Mouse (Mus musculus): ENCODE data around the gene D1Pas1. TPM values are rescaled to one million over a fixed set of nuclear protein-coding genes. Genes with fewer than 3 reads are reported as not detected.

The D1Pas1 gene
- polyA plus RNA-seq, 1 experiment from 2014 or later = 0.06 TPM

DNA sequence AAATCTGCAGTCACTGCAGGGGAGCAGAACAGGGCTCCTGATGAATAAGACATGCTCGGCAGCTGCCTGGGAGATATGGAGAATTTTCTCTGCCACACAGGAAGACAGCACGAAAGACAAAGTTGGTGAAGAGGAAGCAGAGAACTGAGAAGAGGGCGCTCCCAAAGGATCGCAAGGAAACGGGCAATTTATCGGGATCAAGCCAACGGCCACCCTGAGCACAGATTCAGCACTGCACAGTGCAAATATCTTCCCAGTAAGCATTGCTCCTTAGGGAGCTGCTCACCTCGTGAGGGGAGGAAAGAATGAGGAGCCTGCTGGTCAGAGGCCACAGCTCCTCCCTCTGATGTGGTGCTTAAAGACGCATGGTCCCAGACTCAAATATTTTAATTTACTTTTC is 13.3 kb downstream of the D1Pas1 start:
- H3K27me3 ChIP-seq (replicated peaks; ENCODE audit: control insufficient read depth, insufficient read depth, low read length) = no peaks in the 10 kb centered on the region
- H3K27ac ChIP-seq (ENCODE audit: low read length) = no peak overlapping the region
- H3K4me1 ChIP-seq (ENCODE audit: control insufficient read depth, insufficient read depth, low read length) = no peaks in the 10 kb centered on the region
- 59% methylated on average over 9 of the region's 9 CpGs for WGBS
- no peaks in the 10 kb centered on the region for H3K9me3 ChIP-seq (ENCODE audit: control insufficient read depth, low read length)
- H3K4me3 ChIP-seq (ENCODE audit: low read length) = no peak overlapping the region
- H3K9ac ChIP-seq (ENCODE audit: low read depth, low read length) = no peak overlapping the region
- H3K36me3 ChIP-seq (ENCODE audit: control insufficient read depth, insufficient read depth, low read length) = no peaks in the 10 kb centered on the region
- ATAC-seq = no peak
- no peak overlapping the region for H3K4me2 ChIP-seq (ENCODE audit: low read depth, low read length)

DNA sequence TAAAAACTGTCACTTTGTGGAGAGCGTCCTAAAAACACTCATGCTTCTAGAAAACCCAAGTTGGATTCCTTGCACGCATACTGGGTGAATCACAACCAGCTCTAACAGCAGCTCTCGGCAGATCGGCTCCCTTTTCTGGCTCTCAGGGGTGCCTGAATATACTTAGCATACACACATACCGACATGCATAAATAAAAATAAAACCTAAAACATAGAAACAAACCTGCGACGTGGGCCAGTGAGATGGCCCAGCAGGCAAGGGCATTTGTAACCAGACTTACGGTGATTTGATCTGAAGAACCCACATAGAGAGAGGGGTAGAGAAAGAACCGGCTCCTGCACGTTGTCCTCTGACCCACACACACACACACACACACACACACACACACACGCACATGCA is 17.9 kb downstream of the D1Pas1 start:
- Histone ChIP-seq H3K36me3 (ENCODE audit: control insufficient read depth, insufficient read depth, low read length) (no peaks in the 10 kb centered on the region), H3K4me1 (ENCODE audit: control insufficient read depth, insufficient read depth, low read length) (no peaks in the 10 kb centered on the region), H3K9ac (ENCODE audit: low read depth, low read length) (no peak overlapping the region), H3K9me3 (ENCODE audit: control insufficient read depth, low read length) (no peaks in the 10 kb centered on the region), H3K4me2 (ENCODE audit: low read depth, low read length) (no peak overlapping the region), H3K27ac (ENCODE audit: low read length) (no peak overlapping the region), H3K27me3 (replicated peaks; ENCODE audit: control insufficient read depth, insufficient read depth, low read length) (no peaks in the 10 kb centered on the region), H3K4me3 (ENCODE audit: low read length) (no peak overlapping the region)
- no peak for ATAC-seq
- 93% methylated on average over 11 of the region's 11 CpGs for whole genome bisulfite sequencing

DNA sequence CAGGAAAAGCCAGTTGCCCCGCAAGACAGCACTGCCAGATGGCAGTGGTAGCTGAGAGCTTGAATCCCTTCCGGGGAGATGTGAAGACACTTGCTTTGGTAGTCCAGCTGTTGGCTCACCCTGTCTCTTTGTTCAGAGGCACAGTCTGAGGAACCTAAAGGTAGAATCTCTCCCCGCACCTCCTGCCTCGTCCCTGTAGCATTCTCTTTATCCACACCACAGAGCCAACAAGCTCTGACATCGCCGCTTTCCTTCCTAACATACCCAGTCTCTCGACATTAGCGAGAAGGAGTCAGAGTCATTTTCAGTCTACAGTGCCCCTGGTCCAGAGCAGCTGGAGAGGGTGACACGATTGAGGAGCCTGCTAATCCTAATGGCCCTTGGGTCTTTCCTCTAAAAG is 18.9 kb downstream of the D1Pas1 start:
- Histone ChIP-seq H3K27ac (ENCODE audit: low read length) (no peak overlapping the region), H3K4me1 (ENCODE audit: control insufficient read depth, insufficient read depth, low read length) (no peaks in the 10 kb centered on the region), H3K27me3 (replicated peaks; ENCODE audit: control insufficient read depth, insufficient read depth, low read length) (no peaks in the 10 kb centered on the region), H3K9ac (ENCODE audit: low read depth, low read length) (no peak overlapping the region), H3K4me3 (ENCODE audit: low read length) (no peak overlapping the region), H3K9me3 (ENCODE audit: control insufficient read depth, low read length) (no peaks in the 10 kb centered on the region), H3K4me2 (ENCODE audit: low read depth, low read length) (no peak overlapping the region), H3K36me3 (ENCODE audit: control insufficient read depth, insufficient read depth, low read length) (no peaks in the 10 kb centered on the region)
- WGBS = 78% methylated on average over 9 of the region's 9 CpGs
- no peak for ATAC-seq

DNA sequence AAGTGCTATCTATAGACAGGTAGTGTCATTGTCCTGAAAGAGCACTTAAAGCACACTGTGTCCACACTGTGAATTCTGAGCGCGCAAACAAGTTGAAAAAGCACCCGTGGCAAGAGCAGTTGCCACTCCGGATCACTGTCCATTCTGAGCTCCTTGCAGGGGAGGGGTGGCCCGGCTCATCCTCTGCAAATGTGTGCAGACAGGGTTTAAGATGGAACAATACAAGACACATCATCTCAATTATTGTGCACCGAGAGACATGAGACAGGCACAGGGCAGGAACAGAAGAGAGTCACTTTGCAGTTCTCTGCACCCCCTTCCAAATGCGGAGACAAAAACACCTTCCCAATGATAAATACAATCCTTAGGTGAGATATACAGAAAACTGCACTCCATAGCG is 19.3 kb downstream of the D1Pas1 start:
- Histone ChIP-seq H3K36me3 (ENCODE audit: control insufficient read depth, insufficient read depth, low read length) (no peaks in the 10 kb centered on the region), H3K27me3 (replicated peaks; ENCODE audit: control insufficient read depth, insufficient read depth, low read length) (no peaks in the 10 kb centered on the region), H3K9ac (ENCODE audit: low read depth, low read length) (no peak overlapping the region), H3K4me3 (ENCODE audit: low read length) (no peak overlapping the region), H3K27ac (ENCODE audit: low read length) (no peak overlapping the region), H3K4me1 (ENCODE audit: control insufficient read depth, insufficient read depth, low read length) (no peaks in the 10 kb centered on the region), H3K9me3 (ENCODE audit: control insufficient read depth, low read length) (no peaks in the 10 kb centered on the region), H3K4me2 (ENCODE audit: low read depth, low read length) (no peak overlapping the region)
- WGBS = 79% methylated on average over 8 of the region's 8 CpGs
- ATAC-seq = no peak

DNA sequence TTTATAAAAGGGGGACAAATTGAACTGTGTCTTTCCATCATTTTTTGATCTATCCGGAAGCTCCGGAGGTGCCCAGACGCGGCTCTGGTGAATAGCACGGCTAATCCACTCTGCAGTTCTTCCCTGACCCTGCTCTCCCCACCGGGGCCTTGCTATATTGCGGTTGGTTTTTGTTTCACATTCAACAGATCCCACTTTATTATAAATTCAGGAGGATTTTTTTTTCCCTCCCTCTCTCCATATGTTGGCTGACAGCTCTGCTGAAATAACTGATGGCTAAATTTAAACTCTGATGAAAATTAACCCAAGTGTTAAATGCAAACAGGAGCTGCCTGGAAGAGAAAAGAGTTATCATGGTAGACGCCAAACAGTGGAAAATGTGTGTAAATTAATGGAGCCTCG is 21.1 kb downstream of the D1Pas1 start:
- Histone ChIP-seq H3K27me3 (replicated peaks; ENCODE audit: control insufficient read depth, insufficient read depth, low read length) (no peaks in the 10 kb centered on the region), H3K9ac (ENCODE audit: low read depth, low read length) (no peak overlapping the region), H3K4me1 (ENCODE audit: control insufficient read depth, insufficient read depth, low read length) (no peaks in the 10 kb centered on the region), H3K9me3 (ENCODE audit: control insufficient read depth, low read length) (no peaks in the 10 kb centered on the region), H3K36me3 (ENCODE audit: control insufficient read depth, insufficient read depth, low read length) (no peaks in the 10 kb centered on the region), H3K4me2 (ENCODE audit: low read depth, low read length) (no peak overlapping the region), H3K27ac (ENCODE audit: low read length) (no peak overlapping the region), H3K4me3 (ENCODE audit: low read length) (no peak overlapping the region)
- WGBS = 74% methylated on average over 9 of the region's 9 CpGs
- no peak for ATAC-seq

DNA sequence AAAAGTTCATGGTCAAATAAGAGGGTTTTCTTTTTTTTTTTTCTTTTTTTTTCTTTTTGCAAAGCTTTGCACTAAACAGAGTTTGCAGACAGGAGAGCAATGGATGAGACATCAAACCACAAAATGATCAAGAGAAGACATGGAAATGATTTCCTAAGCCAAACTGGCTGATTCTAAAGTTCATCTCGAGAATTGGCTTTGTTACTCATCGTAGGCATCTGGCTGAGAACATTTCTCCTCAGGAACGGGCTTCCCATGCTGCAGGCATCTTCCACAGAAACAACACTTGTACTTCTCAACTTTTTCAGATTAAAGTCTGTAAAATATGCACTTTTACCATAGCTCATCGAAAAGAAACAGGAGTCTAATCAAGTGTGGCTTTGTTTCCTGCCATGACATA is 21.6 kb downstream of the D1Pas1 start:
- Histone ChIP-seq H3K9ac (ENCODE audit: low read depth, low read length) (no peak overlapping the region), H3K27ac (ENCODE audit: low read length) (no peak overlapping the region), H3K36me3 (ENCODE audit: control insufficient read depth, insufficient read depth, low read length) (no peaks in the 10 kb centered on the region), H3K27me3 (replicated peaks; ENCODE audit: control insufficient read depth, insufficient read depth, low read length) (no peaks in the 10 kb centered on the region), H3K4me1 (ENCODE audit: control insufficient read depth, insufficient read depth, low read length) (no peaks in the 10 kb centered on the region), H3K9me3 (ENCODE audit: control insufficient read depth, low read length) (no peaks in the 10 kb centered on the region), H3K4me3 (ENCODE audit: low read length) (no peak overlapping the region), H3K4me2 (ENCODE audit: low read depth, low read length) (no peak overlapping the region)
- 87% methylated on average over 4 of the region's 4 CpGs for WGBS
- no peak for ATAC-seq

DNA sequence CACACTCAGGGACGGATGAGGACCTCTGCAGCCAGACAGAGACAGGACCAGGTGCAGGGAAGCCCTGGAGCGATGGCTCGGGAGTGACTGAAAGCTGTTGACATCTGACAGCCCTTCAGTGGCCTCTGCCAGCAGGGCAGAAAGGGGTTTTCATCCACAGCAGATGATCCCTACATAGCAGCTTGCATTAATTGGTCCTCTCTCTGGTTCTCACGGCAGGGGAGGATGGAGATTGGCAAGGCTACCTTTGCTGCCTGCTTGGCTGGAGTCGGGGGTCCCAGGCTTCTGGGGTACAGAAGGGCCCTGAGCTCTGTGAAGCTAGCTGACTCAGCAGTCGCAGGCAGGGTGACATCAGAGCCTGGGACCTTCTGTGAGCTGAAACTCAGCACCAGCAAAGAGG is 24.3 kb downstream of the D1Pas1 start:
- ATAC-seq = no peak
- no peak overlapping the region for H3K27ac ChIP-seq (ENCODE audit: low read length)
- WGBS = 75% methylated on average over 6 of the region's 6 CpGs

DNA sequence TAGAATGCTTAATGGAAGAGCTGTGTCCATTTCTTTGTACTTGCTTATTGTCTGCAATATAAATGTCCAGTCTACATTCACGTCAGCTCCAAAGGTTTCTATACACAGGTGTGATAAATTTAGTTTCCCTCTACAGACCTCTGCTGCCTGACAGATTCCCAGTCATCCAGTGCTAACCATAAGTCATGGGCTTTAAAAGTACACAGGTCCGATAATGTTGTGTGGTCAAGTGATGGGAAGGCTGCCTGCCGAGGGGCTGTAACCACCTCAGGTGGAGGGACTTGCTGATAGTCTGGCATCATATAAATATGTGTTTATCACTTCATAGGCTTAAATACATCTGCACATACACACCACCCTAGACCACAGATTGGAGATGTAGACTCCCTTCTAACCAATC is 24.9 kb downstream of the D1Pas1 start:
- Histone ChIP-seq H3K27ac (ENCODE audit: low read length) (no peak overlapping the region), H3K4me2 (ENCODE audit: low read depth, low read length) (no peak overlapping the region), H3K36me3 (ENCODE audit: control insufficient read depth, insufficient read depth, low read length) (no peaks in the 10 kb centered on the region), H3K9ac (ENCODE audit: low read depth, low read length) (no peak overlapping the region), H3K4me3 (ENCODE audit: low read length) (no peak overlapping the region), H3K9me3 (ENCODE audit: control insufficient read depth, low read length) (no peaks in the 10 kb centered on the region), H3K4me1 (ENCODE audit: control insufficient read depth, insufficient read depth, low read length) (no peaks in the 10 kb centered on the region), H3K27me3 (replicated peaks; ENCODE audit: control insufficient read depth, insufficient read depth, low read length) (no peaks in the 10 kb centered on the region)
- WGBS = 93% methylated on average over 3 of the region's 3 CpGs
- no peak for ATAC-seq

More for the DNA sequence above, 24.3 kb downstream of the D1Pas1 start:
- Histone ChIP-seq H3K4me3 (ENCODE audit: low read length) (no peak overlapping the region), H3K9me3 (ENCODE audit: control insufficient read depth, low read length) (no peaks in the 10 kb centered on the region), H3K4me1 (ENCODE audit: control insufficient read depth, insufficient read depth, low read length) (no peaks in the 10 kb centered on the region), H3K36me3 (ENCODE audit: control insufficient read depth, insufficient read depth, low read length) (no peaks in the 10 kb centered on the region), H3K9ac (ENCODE audit: low read depth, low read length) (no peak overlapping the region), H3K27me3 (replicated peaks; ENCODE audit: control insufficient read depth, insufficient read depth, low read length) (no peaks in the 10 kb centered on the region), H3K4me2 (ENCODE audit: low read depth, low read length) (no peak overlapping the region)

DNA sequence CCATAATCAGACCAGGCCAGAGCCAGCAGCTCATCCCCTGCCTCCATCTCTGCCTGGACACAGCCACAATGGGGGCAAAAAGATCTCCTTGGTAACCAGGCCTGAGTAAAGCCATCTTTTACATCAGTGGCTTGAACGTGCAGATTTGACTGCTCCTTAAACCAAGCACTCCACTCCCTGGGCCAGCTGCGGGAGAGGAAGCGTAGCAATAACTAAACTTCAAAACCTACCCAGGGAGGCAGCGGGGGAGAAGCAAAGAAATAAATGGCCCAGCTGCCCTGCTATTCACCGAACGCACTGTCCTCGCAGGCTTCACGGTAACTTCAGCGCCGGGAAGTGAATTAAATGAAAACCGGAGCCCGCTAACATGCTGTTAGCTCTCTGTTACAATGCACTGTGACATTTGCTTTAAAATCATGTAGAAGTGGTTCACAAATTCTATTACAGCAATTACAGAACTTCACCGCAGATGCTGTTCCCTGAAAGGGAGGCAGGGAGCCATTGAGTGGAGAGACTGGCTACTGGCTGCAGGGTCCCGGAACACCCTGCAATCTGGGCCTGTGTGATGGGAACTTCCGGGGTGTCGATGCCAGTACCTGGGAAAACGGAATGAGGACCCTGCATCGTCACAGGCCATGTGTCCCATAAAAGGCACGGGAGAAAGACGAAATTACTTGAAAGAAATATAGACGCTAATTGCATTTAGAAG is 30.5 kb downstream of the D1Pas1 start:
- no peak overlapping the region for H3K27ac ChIP-seq (ENCODE audit: low read length)
- H3K27me3 ChIP-seq (replicated peaks; ENCODE audit: control insufficient read depth, insufficient read depth, low read length) = no peaks in the 10 kb centered on the region
- H3K36me3 ChIP-seq (ENCODE audit: control insufficient read depth, insufficient read depth, low read length) = no peaks in the 10 kb centered on the region
- no peak overlapping the region for H3K4me3 ChIP-seq (ENCODE audit: low read length)
- WGBS = 77% methylated on average over 21 of the region's 21 CpGs
- no peak for ATAC-seq
- no peak overlapping the region for H3K4me2 ChIP-seq (ENCODE audit: low read depth, low read length)
- H3K9ac ChIP-seq (ENCODE audit: low read depth, low read length) = no peak overlapping the region
- H3K9me3 ChIP-seq (ENCODE audit: control insufficient read depth, low read length) = no peaks in the 10 kb centered on the region
- no peaks in the 10 kb centered on the region for H3K4me1 ChIP-seq (ENCODE audit: control insufficient read depth, insufficient read depth, low read length)

DNA sequence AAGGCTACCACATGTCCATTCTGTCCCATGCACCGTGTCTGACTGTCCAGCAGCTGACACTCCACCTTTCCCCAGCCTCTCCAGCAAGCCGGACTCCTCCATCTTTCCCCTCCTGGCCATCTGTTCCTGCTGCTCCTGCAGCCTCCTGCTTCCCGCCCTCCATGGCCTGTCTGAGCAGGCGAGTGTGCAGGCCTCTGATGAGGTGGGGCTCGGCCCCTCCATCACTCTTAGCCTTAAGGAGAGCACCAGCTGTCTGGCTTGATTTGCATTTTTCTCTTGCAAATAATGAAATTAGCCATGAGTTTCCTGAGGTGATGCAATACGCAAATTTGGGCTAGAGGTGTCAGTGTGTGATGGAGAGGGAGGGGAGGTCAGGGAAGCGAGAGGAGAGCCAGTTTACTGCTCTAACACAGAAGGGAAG is 36.2 kb downstream of the D1Pas1 start:
- 51% methylated on average over 7 of the region's 7 CpGs for WGBS
- no peaks in the 10 kb centered on the region for H3K27me3 ChIP-seq (replicated peaks; ENCODE audit: control insufficient read depth, insufficient read depth, low read length)

More for the DNA sequence above, 36.2 kb downstream of the D1Pas1 start:
- Histone ChIP-seq H3K36me3 (ENCODE audit: control insufficient read depth, insufficient read depth, low read length) (no peaks in the 10 kb centered on the region), H3K4me3 (ENCODE audit: low read length) (no peak overlapping the region), H3K4me1 (ENCODE audit: control insufficient read depth, insufficient read depth, low read length) (no peaks in the 10 kb centered on the region), H3K9ac (ENCODE audit: low read depth, low read length) (no peak overlapping the region), H3K4me2 (ENCODE audit: low read depth, low read length) (no peak overlapping the region), H3K27ac (ENCODE audit: low read length) (no peak overlapping the region), H3K9me3 (ENCODE audit: control insufficient read depth, low read length) (no peaks in the 10 kb centered on the region)
- no peak for ATAC-seq
